Mouse (Mus musculus) olfactory bulb, adult 2 months (tissue): ENCODE measurements around the gene Myl3.

Experiments used
- CTCF ChIP-seq: fragments of 200-500 bp; IDR thresholded peaks from 2 replicates; pipeline ENCODE4 v1.5.1; 2012; ENCODE audit warnings: low read depth, mild to moderate bottlenecking, low read length, moderate library complexity; ENCODE audit not compliant: insufficient read depth
- POLR2A ChIP-seq: fragments of 200-500 bp; IDR thresholded peaks from 2 replicates; pipeline ENCODE4 v1.6.1; 2012; ENCODE audit warnings: mild to moderate bottlenecking, low read depth, low read length, moderate library complexity; ENCODE audit not compliant: insufficient read depth

DNA sequence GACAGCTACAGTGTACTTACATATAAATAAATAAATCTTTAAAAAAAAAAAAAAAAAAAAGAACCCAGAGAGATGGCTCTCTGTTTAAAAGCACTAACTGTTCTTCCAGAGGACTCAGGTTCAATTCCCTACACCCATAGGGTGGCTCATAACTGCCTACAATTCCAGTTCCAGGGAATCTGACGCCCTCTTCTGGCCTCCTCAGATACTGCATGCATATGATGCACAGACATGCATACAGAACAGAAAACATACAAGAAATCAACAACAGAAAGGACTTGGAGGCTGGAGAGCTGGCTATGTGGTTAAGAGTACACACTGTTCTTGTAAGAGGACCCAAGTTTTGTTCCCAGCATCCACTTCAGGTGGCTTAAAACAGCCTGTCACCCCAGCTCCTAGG, 3.6 kb upstream of the Myl3 start:
- TF ChIP-seq POLR2A (no peak), CTCF (no peak)
